Mouse (Mus musculus) layer of hippocampus, adult 2 months (tissue): ENCODE data around the gene Pheta2. TPM values are rescaled to one million over a fixed set of nuclear protein-coding genes. Genes with fewer than 3 reads are reported as not detected.

Source experiments
- DNase-seq, 2 experiments: peaks; one replicate each; pipeline ENCODE4 v3.0.0; 2022; ENCODE audit warnings: low spot score in 2 of 2
- H3K27ac ChIP-seq: fragments of 200-600 bp; 2 replicates; pipeline ENCODE4 v1.8.1; 2022
- H3K4me3 ChIP-seq: fragments of 200-600 bp; 2 replicates; pipeline ENCODE4 v1.8.1; 2022; ENCODE audit warnings: mild to moderate bottlenecking
- CTCF ChIP-seq: fragments of 200-600 bp; conservative IDR thresholded peaks from 2 replicates; pipeline ENCODE4 v1.8.1; 2022; ENCODE audit warnings: antibody characterized with exemption, mild to moderate bottlenecking, moderate library complexity
- long read RNA-seq, 2 experiments: library from polyadenylated mRNA; stranded (forward); transcript quantifications; one replicate each; pipeline ENCODE4 v2.0.0; 2021; ENCODE audit warnings: borderline mapping rate in 2 of 2
- total RNA-seq, 2 experiments: library from RNA; stranded (reverse); gene quantifications; 2 replicates each; pipeline ENCODE4 v1.2.3; 2021

Pheta2 gene
- under 1 TPM; 0.41 to 0.64 TPM for total RNA-seq
- long read RNA-seq, experiment 1 = 0 reads
- long read RNA-seq, experiment 2 = 0 reads

GRCm38 (mm10) chr15:82338593-82339112, at the start of gene Pheta2, which contains the start of the genes Naga and Smdt1:
Gene Pheta2 (plus strand): TSS chr15:82338942.
Gene Naga (minus strand): TSS chr15:82338925.
Gene Smdt1 (plus strand): TSS chr15:82338959.
- TF ChIP-seq CTCF = peak; percentile 29
- peak; percentile 94 to 96 for DNase-seq
- H3K27ac ChIP-seq = peak within 1 kb of the TSS; percentile 79
- H3K4me3 ChIP-seq = peak within 1 kb of the TSS; percentile 94

DNA sequence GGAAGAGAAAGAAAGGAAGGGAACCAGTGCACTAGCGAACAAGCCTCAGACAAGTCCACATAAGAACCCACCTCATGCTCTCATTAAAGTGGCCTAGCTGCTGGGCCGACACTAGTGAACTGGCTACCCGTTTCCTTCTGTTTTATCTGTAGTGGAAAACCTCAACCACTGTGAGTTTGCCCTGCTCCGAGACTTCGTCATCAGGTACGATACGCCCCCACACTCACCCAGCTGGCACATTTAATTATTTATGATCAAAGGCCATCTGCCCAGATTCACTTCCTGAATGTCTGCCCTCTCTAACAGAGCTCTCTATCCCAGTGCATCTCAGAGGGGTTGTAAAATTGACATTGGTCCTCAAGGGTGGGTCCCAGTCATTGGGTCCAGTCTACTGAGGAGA, 48.5 kb upstream of the Pheta2 start:
- H3K27ac ChIP-seq = peak overlapping the region; percentile 36; the same call in 1 of the 2 replicates
- DNase-seq = no peak
- no peak overlapping the region for H3K4me3 ChIP-seq
- no peak for TF ChIP-seq CTCF

- TF ChIP-seq CTCF = no peak
- DNase-seq = no peak
- no peak overlapping the region; the same call in 1 of the 2 replicates for H3K27ac ChIP-seq
- H3K4me3 ChIP-seq = no peak overlapping the region
These were observed 45.9 kb upstream of the Pheta2 start for GRCm38 (mm10) chr15:82292851-82293250.

DNA sequence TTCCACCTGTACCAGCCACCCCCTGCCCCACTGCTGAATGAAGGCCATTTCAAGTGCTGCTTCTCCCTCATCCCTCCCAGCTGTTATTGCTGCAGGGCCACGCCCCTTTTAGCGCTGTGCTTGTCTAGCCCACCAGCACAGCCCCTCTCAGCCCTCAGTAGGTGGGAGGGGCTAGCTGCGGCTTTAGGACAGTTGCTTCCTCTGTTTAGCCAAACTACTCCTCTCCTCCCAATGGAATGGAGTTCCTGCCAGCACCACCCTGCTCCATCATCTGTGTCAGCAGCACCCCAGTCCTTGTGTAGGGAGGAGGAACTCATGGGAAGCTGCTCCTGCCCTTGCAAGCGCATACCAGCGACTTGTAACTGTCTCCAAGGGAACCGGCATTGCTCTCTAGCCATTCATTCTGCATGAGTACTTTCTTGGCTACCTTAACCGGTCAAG, 45.5 kb upstream of the Pheta2 start:
- Histone ChIP-seq H3K4me3 (no peak overlapping the region), H3K27ac (peak overlapping the region; percentile 48; the same call in 1 of the 2 replicates)
- DNase-seq = no peak
- no peak for TF ChIP-seq CTCF

GRCm38 (mm10) chr15:82294059-82294458, 44.7 kb upstream of the Pheta2 start:
- Histone ChIP-seq H3K27ac (peak overlapping the region; percentile 48; the same call in 1 of the 2 replicates), H3K4me3 (no peak overlapping the region)
- DNase-seq = no peak
- peak; percentile 77 for TF ChIP-seq CTCF

DNA sequence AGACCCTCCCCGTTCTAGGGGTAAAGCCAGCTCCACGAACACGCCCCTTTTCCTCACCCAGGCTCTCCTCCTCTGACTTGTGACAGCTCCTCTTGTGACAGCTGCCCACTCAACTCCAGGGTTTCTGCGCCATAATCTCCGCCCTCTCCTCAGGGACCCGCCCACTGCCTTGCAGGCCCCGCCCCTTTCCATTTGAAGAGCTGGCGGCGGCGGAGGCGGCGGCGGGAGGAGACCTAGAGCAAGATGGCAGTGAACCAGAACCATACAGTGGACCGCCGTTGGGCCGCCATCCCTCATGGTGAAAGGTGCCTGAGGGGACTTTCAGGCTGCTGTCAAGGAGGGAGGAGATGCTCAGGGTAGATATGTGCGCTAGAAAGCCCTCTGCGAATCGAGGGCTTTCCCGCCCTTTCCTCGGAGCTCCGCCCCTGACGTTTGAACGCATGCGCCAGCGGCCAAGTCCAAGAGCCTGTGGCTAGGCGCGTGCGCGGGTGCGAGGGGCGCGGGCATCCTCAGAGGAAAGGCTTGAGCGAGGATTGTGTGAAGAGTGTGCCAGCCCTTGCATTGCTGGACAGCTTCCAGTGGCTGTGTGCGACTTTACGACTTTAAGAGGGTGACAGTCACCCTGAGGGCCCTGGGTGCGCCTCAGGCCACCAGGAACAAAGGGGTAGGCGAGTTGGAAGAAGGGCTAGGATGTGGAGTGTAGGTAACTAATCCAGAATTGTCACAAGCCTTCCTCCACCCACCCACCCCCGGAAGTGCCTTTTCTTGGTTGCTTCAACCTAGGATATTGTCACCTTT, 39.8 kb upstream of the Pheta2 start, which contains the start of gene Wbp2nl:
Gene Wbp2nl, plus strand, starts transcription at position 191 of the 798 bp plus-strand sequence.
- Histone ChIP-seq H3K27ac (no peak within 1 kb of the TSS), H3K4me3 (0 out of 2 replicates have a peak within 1 kb of the TSS, but pooled peaks have one; percentile 3)
- no peak for DNase-seq
- TF ChIP-seq CTCF = no peak

DNA sequence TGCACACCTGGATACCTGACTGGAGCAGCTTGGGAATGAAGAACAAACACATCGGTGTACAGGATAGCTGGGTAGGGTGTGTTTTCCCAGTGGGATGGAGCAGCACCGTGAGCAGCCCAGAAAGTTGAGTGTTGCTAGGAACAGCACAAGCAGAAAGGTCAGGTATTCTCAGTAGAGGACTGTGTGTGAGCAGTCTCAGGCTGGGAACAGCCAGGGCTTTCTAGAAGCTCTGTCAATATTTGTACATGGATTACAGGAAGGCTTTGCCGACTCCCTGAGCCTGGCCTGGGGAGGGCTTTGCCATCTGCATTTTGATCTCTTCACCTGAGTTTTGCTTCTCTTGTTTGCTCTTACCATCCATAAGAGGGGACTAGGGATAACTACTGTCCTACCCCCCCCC, 31.6 kb upstream of the Pheta2 start:
- DNase-seq = no peak
- Histone ChIP-seq H3K4me3 (no peak overlapping the region), H3K27ac (no peak overlapping the region)
- TF ChIP-seq CTCF = no peak

- no peak for DNase-seq
- no peak for TF ChIP-seq CTCF
- no peak overlapping the region for H3K4me3 ChIP-seq
- no peak overlapping the region for H3K27ac ChIP-seq
These were observed 30.3 kb upstream of the Pheta2 start for GRCm38 (mm10) chr15:82308416-82308815.

GRCm38 (mm10) chr15:82317839-82318238, 20.9 kb upstream of the Pheta2 start:
- no peak overlapping the region for H3K4me3 ChIP-seq
- TF ChIP-seq CTCF = no peak
- no peak for DNase-seq
- no peak overlapping the region for H3K27ac ChIP-seq

DNA sequence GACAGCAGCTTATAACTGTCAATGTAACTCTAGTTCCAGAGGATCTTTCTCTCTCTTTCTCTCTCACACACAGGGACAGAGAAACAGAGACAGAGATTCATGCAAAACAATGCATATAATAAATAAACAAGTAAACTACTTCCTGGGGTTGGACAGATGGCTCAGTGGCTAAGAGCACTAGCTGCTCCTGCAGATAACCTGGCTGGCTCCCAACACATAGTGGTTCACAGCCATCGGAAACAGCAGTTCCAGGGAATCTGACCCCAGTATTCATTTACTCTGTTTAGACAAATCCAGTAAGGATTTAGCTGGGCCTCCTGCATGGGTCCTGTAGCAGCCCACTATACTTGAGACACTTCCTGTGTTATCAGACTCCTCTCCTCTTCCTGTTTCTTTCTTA, 19.1 kb upstream of the Pheta2 start:
- Histone ChIP-seq H3K4me3 (no peak overlapping the region), H3K27ac (no peak overlapping the region)
- no peak for TF ChIP-seq CTCF
- DNase-seq = no peak

DNA sequence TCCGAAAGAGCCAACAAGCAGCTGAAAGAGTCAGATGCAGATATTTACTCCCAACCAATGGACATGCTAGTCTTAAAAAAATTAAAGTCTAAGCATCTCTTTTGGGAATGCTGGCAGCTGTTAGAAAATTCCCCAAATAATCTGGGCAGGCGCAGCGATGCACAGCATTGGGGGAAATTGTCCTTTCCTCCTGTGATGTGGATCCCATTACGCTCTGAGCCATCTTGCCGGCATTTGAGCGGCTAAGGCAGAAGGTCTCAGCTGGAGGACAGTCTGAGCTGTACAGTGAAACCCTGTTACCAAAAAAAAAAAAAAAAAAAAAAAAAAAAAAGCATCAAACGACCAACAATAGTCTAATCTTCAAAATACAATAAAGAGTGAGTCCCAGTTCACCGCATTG, 16.5 kb upstream of the Pheta2 start:
- no peak for TF ChIP-seq CTCF
- no peak for DNase-seq
- Histone ChIP-seq H3K27ac (no peak overlapping the region), H3K4me3 (no peak overlapping the region)

- Histone ChIP-seq H3K27ac (no peak overlapping the region), H3K4me3 (no peak overlapping the region)
- no peak for DNase-seq
- no peak for TF ChIP-seq CTCF
These were observed 13.4 kb upstream of the Pheta2 start for GRCm38 (mm10) chr15:82325382-82325781.

DNA sequence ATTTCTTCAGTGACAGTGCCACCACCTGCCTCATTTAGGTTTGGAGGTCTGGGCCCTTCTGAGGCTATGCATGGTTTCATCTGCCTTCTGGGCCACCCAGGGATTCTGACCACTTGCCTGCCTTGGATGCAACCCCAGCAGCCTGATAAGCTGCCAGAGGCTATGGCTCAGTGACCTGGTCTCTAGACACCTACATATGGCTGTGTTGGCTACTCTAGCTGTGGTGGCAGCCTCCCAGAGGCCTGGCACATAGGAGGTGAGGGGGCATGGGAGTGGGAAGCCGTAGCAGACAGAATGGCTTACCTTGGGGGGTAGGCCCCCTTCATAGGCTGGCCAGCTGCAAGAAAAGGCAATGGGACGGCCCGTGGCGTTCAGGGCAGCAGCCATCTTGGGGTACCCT, 3.5 kb upstream of the Pheta2 start:
- Histone ChIP-seq H3K27ac (no peak overlapping the region), H3K4me3 (no peak overlapping the region)
- no peak for TF ChIP-seq CTCF
- DNase-seq = no peak
